Mouse (Mus musculus): ENCODE measurements around the gene Fbxl5. TPM values are rescaled to one million over a fixed set of nuclear protein-coding genes. Genes with fewer than 3 reads are reported as not detected.

Gene Fbxl5
- polyA plus RNA-seq, 1 experiment from 2014 or later, result 64.5 TPM

DNA sequence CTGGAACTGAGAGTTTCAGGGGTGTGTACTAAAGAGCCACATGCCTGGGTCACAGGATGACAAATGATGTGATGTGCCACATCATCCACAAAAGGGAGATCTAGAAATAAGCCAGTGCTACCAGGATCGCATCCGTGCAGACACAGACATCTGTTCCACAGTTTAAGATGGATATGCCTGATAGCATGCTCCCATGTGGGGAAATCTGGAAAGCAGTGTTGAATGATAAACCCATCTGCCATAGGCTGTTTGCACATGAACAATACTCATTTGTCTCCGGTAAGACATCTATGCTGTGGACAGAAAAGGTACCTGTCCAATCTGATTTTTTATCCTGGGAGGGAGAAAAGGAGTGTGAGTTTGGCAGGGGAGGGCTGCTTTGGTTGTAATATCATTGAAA is 124.3 kb downstream of the Fbxl5 start:
- ATAC-seq, result no peak
- WGBS, result 85% methylated on average over 3 of the region's 3 CpGs
- Histone ChIP-seq H3K36me3 (ENCODE audit: poor library complexity, severe bottlenecking) (peaks cover 43% of the 10 kb centered on the region), H3K27me3 (no peaks in the 10 kb centered on the region), H3K4me3 (no peak overlapping the region), H3K4me2 (no peak overlapping the region), H3K27ac (no peak overlapping the region), H3K9ac (no peak overlapping the region), H3K9me3 (replicated peaks) (no peaks in the 10 kb centered on the region), H3K4me1 (no peaks in the 10 kb centered on the region)

Other genes with a start within 250 kb of the Fbxl5 start
- gene Cc2d2a, start 159.3 kb downstream of the Fbxl5 start, polyA plus RNA-seq (2015; fragmentation: Nextera tagmentation; extraction: Ambion mirVana), result 8.7 and 10.0 TPM in 2 replicates
- not detected in 2 replicates for gene Bst1, start 2.8 kb downstream of the Fbxl5 start, polyA plus RNA-seq (2015; fragmentation: Nextera tagmentation; extraction: Ambion mirVana)
- gene Cd38, start 46.9 kb upstream of the Fbxl5 start, polyA plus RNA-seq (2015; fragmentation: Nextera tagmentation; extraction: Ambion mirVana), result 2.2 and 2.5 TPM in 2 replicates
- 0.59 and 1.00 TPM in 2 replicates for gene Gm7879, start 91.5 kb upstream of the Fbxl5 start, polyA plus RNA-seq (2015; fragmentation: Nextera tagmentation; extraction: Ambion mirVana)
- 1.3 and 1.4 TPM in 2 replicates for gene Fgfbp1, start 160.1 kb upstream of the Fbxl5 start, polyA plus RNA-seq (2015; fragmentation: Nextera tagmentation; extraction: Ambion mirVana)

Measured in forebrain, embryonic 13.5 days (tissue).